Mouse (Mus musculus): Measurements from ENCODE around the gene Tmem214. TPM values are rescaled to one million over a fixed set of nuclear protein-coding genes. Genes with fewer than 3 reads are reported as not detected.

Tmem214 gene
- polyA plus RNA-seq, 1 experiment from 2014 or later, result 56.2 TPM

DNA sequence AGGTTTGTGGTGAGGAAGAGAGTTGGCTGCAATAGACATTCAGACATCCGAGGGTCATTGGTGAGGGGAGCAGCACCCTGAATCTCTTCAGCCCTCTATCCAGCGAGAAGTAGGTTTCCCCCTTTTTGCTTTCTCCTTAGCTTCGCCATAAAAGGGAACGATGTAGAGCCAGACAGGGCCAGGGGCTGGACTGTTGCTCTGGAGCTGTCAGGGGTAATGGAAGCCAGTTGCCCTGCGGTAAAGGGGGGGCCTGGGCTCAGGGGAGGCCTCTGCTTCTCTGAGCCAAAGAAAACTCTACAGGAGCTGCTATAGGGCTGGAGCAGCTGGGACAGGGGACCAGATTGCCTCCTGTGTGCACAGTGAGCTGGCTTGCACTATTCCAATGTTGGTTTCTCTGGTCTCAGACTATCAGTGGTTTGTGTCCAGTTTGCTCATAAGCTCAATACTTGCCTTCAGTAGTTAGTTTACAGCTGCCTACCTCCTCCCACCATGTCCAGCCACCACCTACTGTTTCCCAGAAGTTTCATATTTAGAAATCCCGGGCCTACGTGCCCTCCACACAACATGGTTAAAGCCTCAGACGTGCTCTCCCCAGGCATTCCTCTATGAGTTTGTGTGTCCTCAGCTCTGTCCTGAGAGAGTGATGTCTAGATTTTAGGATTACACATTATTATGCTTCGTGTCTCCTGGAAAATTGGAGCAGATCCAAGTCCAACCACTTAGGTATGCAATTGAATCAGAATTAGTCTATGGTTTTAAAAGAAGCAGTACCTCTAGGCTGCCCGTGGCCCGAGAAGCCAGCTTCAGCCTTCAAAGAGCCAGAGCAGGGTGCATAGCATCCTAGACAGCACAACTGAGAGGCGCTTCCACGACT is 40.9 kb downstream of the Tmem214 start:
- H3K4me3 ChIP-seq, result peak overlapping the region; percentile 67
- peaks cover 26% of the 10 kb centered on the region for H3K36me3 ChIP-seq
- no peaks in the 10 kb centered on the region for H3K9me3 ChIP-seq (replicated peaks)
- WGBS (ENCODE audit: insufficient replicate concordance), result 44% methylated on average over 13 of the region's 13 CpGs
- ATAC-seq, result no peak
- peaks cover 81% of the 10 kb centered on the region for H3K4me1 ChIP-seq
- H3K27ac ChIP-seq, result peak overlapping the region; percentile 89
- H3K4me2 ChIP-seq, result peak overlapping the region; percentile 94
- peak overlapping the region; percentile 78 for H3K9ac ChIP-seq
- no peaks in the 10 kb centered on the region for H3K27me3 ChIP-seq (replicated peaks)

DNA sequence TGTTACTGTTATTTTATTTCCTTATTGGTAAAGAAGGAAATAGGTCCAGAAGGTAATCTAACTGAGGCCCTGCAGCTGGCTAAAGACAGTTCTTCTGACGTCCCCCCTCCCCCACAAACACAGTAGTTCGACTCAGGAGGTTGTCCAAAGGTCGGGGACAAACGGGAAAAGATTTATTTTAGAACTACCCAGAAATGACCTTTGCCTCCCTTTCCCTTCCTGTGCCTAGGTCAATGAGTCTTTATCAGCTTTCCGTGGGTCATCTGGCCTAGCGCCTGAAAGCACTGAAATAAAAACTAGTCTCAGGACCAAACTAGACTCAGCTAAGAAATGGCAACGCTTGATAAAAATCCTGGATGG is 41.5 kb downstream of the Tmem214 start:
- Histone ChIP-seq H3K9me3 (replicated peaks) (no peaks in the 10 kb centered on the region), H3K36me3 (peaks cover 20% of the 10 kb centered on the region), H3K27ac (peak overlapping the region; percentile 89), H3K4me3 (no peak overlapping the region), H3K4me2 (peak overlapping the region; percentile 94), H3K9ac (no peak overlapping the region), H3K4me1 (peaks cover 81% of the 10 kb centered on the region), H3K27me3 (replicated peaks) (no peaks in the 10 kb centered on the region)
- no peak for ATAC-seq
- 26% methylated on average over 7 of the region's 7 CpGs for WGBS (ENCODE audit: insufficient replicate concordance)

DNA sequence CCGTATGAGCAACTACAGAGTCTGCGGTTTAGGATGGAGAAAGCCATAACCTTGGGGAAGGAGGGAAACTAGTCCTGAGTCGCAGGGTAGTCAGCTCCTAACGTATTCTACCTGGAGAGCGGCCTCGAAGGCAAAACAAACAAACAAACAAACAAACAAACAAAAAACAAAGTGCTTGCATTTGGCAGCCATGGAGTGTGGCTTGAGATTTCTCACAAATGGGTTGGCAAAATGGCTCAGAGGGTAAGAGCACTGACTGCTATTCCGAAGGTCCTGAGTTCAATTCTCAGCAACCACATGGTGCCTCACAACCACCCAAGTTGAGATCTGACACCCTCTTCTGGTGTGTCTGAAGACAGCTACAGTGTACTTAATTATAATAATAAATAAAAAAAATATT is 42.1 kb downstream of the Tmem214 start:
- peaks cover 14% of the 10 kb centered on the region for H3K36me3 ChIP-seq
- H3K9ac ChIP-seq, result no peak overlapping the region
- H3K4me3 ChIP-seq, result no peak overlapping the region
- WGBS (ENCODE audit: insufficient replicate concordance), result 79% methylated on average over 7 of the region's 7 CpGs
- no peaks in the 10 kb centered on the region for H3K27me3 ChIP-seq (replicated peaks)
- peak overlapping the region; percentile 89 for H3K27ac ChIP-seq
- ATAC-seq, result no peak
- H3K4me2 ChIP-seq, result no peak overlapping the region
- H3K9me3 ChIP-seq (replicated peaks), result no peaks in the 10 kb centered on the region
- H3K4me1 ChIP-seq, result peaks cover 87% of the 10 kb centered on the region

DNA sequence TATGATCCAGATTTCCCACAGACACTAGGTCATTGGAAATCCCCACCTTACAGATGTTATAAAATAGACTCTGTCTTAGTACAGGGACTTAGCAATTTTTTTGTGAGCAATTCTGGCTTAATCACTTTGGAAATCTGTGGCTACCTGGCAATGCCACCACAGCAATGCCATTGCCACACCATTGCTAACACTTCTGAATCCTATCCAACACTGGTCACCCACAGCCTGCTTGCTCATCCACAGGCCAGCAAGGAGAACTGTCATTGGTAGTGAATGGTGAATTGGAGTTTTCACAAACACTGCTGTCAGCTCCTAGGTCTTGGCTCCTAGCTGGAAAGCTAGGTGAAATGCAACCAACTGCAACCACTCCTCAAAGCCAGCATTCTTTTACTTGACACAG is 42.7 kb downstream of the Tmem214 start:
- H3K9me3 ChIP-seq (replicated peaks), result no peaks in the 10 kb centered on the region
- H3K27ac ChIP-seq, result peak overlapping the region; percentile 11; the same call in 1 of the 2 replicates
- ATAC-seq, result no peak
- no peak overlapping the region for H3K9ac ChIP-seq
- H3K36me3 ChIP-seq, result peaks cover 8% of the 10 kb centered on the region
- H3K4me2 ChIP-seq, result no peak overlapping the region
- peaks cover 87% of the 10 kb centered on the region for H3K4me1 ChIP-seq
- no peak overlapping the region for H3K4me3 ChIP-seq
- H3K27me3 ChIP-seq (replicated peaks), result no peaks in the 10 kb centered on the region

DNA sequence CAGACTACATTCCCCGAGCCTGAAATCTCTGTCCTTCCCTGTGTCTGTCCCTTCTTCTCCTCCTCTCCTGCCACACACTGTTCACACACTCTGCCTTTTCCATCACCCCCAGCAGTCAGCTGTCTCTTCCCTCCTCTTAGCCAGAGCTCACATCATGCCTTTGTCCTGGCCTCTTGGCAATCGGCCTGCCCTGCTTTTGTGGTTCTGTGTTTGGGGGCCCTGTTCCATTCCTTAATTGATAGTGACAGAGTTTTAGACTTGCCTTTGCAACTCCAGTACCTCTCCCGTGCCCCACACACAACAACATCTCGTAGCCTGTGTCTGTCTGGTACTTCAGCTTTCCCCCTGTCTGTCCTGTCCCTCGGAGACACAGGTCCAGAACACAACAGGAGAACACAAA is 44.3 kb downstream of the Tmem214 start:
- H3K27me3 ChIP-seq (replicated peaks), result no peaks in the 10 kb centered on the region
- H3K9me3 ChIP-seq (replicated peaks), result no peaks in the 10 kb centered on the region
- H3K4me1 ChIP-seq, result peaks cover 88% of the 10 kb centered on the region
- peaks cover 6% of the 10 kb centered on the region for H3K36me3 ChIP-seq
- 53% methylated on average over 5 of the region's 5 CpGs for whole genome bisulfite sequencing (ENCODE audit: insufficient replicate concordance)
- no peak overlapping the region for H3K9ac ChIP-seq
- peak overlapping the region; percentile 84 for H3K27ac ChIP-seq
- 0 out of 2 replicates have a peak overlapping the region, but pooled peaks have one; percentile 67 for H3K4me2 ChIP-seq
- no peak for ATAC-seq
- no peak overlapping the region for H3K4me3 ChIP-seq

DNA sequence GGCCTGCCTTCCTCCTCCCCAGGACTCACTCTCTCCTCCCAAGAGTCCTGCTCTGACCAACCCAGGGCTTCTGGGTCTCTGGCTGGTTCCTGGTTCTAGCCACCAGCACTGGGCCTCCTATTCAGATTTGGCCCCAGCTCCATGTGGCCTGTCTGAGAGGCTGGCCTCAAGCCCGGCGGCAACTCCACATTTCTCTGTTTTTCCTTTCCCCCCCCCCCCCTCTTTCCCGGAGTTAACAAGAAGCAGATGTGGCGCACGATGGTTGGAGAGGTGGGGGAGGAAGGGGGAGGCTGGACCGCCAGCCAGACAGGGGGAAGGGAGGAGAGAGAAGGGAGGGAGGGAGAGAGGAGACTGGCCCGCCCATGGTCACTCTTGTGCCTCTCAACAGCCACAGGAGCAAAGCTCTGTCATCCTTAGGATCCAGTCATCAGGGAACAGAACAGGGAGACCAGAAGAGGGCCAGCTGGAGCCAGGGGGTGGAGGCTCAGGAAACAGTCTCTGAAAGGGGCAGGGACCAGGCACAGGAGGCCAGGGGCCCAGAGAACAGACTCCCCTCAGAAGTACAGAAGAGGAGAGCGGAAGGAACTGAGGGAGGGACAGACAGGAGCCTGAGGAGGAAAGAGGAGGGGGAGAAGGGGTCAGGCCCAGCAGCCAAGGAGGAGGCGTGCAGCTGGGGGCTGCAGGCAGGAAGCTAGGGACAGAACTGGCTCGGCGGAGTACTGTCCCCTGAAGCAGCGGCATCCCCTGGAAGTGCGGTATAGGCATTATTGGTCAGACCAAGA is 45.4 kb downstream of the Tmem214 start, which contains the start of gene Emilin1:
Gene Emilin1 (plus strand): TSS at position 343 of the 782 bp plus-strand sequence.
- peak within 1 kb of the TSS; percentile 67 for H3K4me2 ChIP-seq
- no peaks in the 10 kb centered on the region for H3K9me3 ChIP-seq (replicated peaks)
- 20% methylated on average over 13 of the region's 13 CpGs for WGBS (ENCODE audit: insufficient replicate concordance)
- peaks cover 17% of the 10 kb centered on the region for H3K36me3 ChIP-seq
- H3K4me3 ChIP-seq, result peak within 1 kb of the TSS; percentile 55
- H3K27me3 ChIP-seq (replicated peaks), result no peaks in the 10 kb centered on the region
- peak within 1 kb of the TSS; percentile 84 for H3K27ac ChIP-seq
- ATAC-seq, result peak; percentile 39
- peak within 1 kb of the TSS; percentile 60 for H3K9ac ChIP-seq
- H3K4me1 ChIP-seq, result peaks cover 94% of the 10 kb centered on the region

DNA sequence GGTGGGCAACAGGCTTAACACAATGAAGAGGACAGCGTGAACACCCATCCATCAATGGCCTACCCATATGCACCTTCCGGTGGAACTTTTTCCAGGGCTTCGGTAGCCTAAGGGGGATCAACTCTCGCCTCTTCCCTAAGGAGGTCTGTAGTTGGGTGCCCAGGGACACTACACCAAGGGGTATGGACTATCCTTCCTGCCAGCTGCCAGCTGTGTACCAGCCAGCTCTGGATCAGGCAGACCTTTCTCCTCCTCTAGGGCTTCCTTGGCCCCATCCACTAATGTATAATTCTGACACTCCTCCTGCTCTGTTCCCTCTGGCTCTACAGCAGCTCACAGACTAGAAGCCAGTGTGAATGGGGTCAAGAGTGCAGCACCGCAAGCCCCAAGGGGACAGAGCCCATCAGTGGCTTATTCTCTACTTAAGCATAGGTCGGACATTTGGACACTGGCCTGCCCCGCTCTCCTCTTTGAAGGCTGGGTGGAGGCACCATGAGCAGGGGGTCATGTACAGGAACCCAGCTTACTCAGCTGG is 46.4 kb downstream of the Tmem214 start:
- 22% methylated on average over 7 of the region's 7 CpGs for WGBS (ENCODE audit: insufficient replicate concordance)
- Histone ChIP-seq H3K9ac (peak overlapping the region; percentile 60), H3K4me3 (peak overlapping the region; percentile 55), H3K4me1 (peaks cover 94% of the 10 kb centered on the region), H3K4me2 (peak overlapping the region; percentile 67), H3K27ac (peak overlapping the region; percentile 84), H3K36me3 (peaks cover 26% of the 10 kb centered on the region), H3K27me3 (replicated peaks) (no peaks in the 10 kb centered on the region), H3K9me3 (replicated peaks) (no peaks in the 10 kb centered on the region)
- ATAC-seq, result peak; percentile 16; the same call in 1 of the 2 replicates

DNA sequence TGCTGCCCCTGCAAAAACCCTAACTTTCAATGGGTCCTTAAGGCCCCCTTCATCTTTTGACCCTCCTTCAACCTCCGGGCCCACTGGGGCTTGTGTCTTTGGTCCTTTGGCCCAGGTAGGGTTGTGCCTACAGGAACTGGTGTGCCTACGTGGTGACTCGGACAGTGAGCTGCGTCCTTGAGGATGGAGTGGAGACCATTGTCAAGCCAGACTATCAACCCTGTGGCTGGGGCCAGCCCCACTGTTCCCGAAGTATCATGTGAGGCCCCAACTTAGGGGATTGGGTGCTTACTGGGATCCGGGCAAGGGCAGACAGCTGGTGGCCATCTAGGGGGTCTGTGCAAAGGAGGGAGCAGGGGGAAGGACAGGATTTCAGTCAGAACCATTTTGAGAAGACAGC is 47.0 kb downstream of the Tmem214 start:
- WGBS (ENCODE audit: insufficient replicate concordance), result 39% methylated on average over 6 of the region's 6 CpGs
- Histone ChIP-seq H3K27me3 (replicated peaks) (no peaks in the 10 kb centered on the region), H3K4me3 (peak overlapping the region; percentile 55), H3K9ac (peak overlapping the region; percentile 60), H3K36me3 (peaks cover 33% of the 10 kb centered on the region), H3K4me1 (peaks cover 90% of the 10 kb centered on the region), H3K27ac (peak overlapping the region; percentile 84), H3K9me3 (replicated peaks) (no peaks in the 10 kb centered on the region), H3K4me2 (peak overlapping the region; percentile 67)
- no peak for ATAC-seq

DNA sequence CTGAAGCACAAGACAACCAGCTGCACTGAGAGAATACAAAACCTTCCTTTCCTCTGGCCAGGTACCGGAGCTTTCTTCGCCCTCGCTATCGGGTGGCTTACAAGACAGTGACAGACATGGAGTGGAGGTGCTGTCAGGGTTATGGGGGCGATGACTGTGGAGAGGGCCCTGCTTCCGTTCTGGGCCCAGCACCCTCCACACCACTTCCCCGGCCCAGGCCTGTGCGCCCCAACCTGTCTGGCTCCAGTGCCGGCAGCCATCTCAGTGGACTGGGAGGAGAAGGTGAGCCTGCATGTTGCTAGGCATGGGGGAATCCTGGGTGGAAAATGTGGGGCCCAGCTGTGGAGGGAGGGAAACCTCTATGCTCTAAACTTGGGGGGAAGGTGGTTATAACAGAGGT is 47.6 kb downstream of the Tmem214 start:
- H3K9me3 ChIP-seq (replicated peaks), result no peaks in the 10 kb centered on the region
- WGBS (ENCODE audit: insufficient replicate concordance), result 21% methylated on average over 9 of the region's 9 CpGs
- peaks cover 95% of the 10 kb centered on the region for H3K4me1 ChIP-seq
- peak overlapping the region; percentile 55 for H3K4me3 ChIP-seq
- H3K27ac ChIP-seq, result peak overlapping the region; percentile 84
- H3K27me3 ChIP-seq (replicated peaks), result no peaks in the 10 kb centered on the region
- H3K9ac ChIP-seq, result peak overlapping the region; percentile 60
- ATAC-seq, result peak; percentile 23
- peaks cover 39% of the 10 kb centered on the region for H3K36me3 ChIP-seq
- peak overlapping the region; percentile 67 for H3K4me2 ChIP-seq

DNA sequence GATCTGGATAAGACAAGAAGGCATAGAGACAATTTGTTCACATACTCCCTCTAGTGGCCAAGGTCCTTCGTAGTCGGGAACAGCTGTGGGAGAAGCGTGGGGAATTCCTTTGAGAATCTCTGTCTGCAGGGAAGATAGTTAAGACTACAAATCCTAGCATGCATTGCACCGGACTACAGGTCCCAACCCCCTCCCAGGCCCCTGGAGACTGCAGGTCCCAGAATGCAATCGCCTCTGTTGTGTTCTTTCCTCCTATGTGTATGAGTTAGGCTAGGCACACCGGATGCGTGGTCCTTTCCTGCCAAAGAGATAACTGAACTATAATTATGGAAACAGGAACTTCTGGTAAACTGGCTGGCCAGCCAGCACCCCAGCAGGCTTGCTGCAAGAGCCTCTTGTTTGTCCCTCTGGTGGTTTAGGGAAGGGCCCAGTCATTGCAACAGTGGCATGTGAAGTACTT is 48.2 kb downstream of the Tmem214 start:
- Histone ChIP-seq H3K27ac (peak overlapping the region; percentile 84), H3K9ac (no peak overlapping the region), H3K4me3 (peak overlapping the region; percentile 55), H3K9me3 (replicated peaks) (no peaks in the 10 kb centered on the region), H3K4me1 (peaks cover 95% of the 10 kb centered on the region), H3K4me2 (peak overlapping the region; percentile 67), H3K27me3 (replicated peaks) (no peaks in the 10 kb centered on the region), H3K36me3 (peaks cover 44% of the 10 kb centered on the region)
- 2% methylated on average over 7 of the region's 7 CpGs for WGBS (ENCODE audit: insufficient replicate concordance)
- ATAC-seq, result peak; percentile 58

DNA sequence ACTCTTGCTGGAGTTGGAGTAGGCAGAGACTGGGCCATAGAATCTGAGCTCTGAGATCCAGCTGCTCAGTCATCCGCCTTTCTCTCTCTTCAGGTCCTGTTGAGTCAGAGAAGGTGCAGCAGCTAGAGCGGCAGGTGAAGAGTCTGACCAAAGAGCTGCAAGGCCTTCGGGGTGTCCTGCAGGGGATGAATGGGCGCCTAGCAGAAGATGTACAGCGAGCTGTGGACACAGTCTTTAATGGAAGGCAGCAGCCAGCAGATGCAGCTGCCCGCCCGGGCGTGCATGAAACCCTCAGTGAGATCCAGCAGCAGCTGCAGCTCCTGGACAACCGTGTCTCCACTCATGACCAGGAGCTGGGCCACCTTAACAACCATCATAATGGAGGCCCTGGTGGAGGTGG is 49.0 kb downstream of the Tmem214 start:
- Histone ChIP-seq H3K4me2 (0 out of 2 replicates have a peak overlapping the region, but pooled peaks have one; percentile 67), H3K36me3 (peaks cover 44% of the 10 kb centered on the region), H3K27ac (peak overlapping the region; percentile 84), H3K27me3 (replicated peaks) (no peaks in the 10 kb centered on the region), H3K4me3 (no peak overlapping the region), H3K4me1 (peaks cover 91% of the 10 kb centered on the region), H3K9me3 (replicated peaks) (no peaks in the 10 kb centered on the region), H3K9ac (no peak overlapping the region)
- 79% methylated on average over 9 of the region's 9 CpGs for WGBS (ENCODE audit: insufficient replicate concordance)
- ATAC-seq, result no peak
